Mouse (Mus musculus) limb, embryonic 14.5 days (tissue): ENCODE measurements around the gene Atg4c. TPM values are rescaled to one million over a fixed set of nuclear protein-coding genes. Genes with fewer than 3 reads are reported as not detected.

Experiments used
- ATAC-seq: fragments of 200-750 bp; cut with Nextera tagmentation; 2 replicates; pipeline ENCODE4 v1.8.0; 2017; ENCODE audit warnings: low read depth, moderate number of reproducible peaks, moderate TSS enrichment; ENCODE audit not compliant: low FRiP score
- DNase-seq: peaks from one replicate; pipeline ENCODE4 v3.0.0-alpha.2; 2015; ENCODE audit warnings: low spot score
- H3K27ac ChIP-seq: fragments of 300-500 bp; sonication (generic); replicated peaks from 2 replicates; pipeline ENCODE4 v1.5.1; 2014; ENCODE audit warnings: low read depth, mild to moderate bottlenecking, low read length, moderate library complexity, mixed read lengths
- H3K27me3 ChIP-seq: fragments of 300-500 bp; sonication (generic); 2 replicates; pipeline ENCODE4 v1.6.1; 2014; ENCODE audit warnings: low read length, mixed read lengths; ENCODE audit not compliant: control insufficient read depth, insufficient read depth
- H3K36me3 ChIP-seq: fragments of 300-500 bp; sonication (generic); 2 replicates; pipeline ENCODE4 v1.6.1; 2014; ENCODE audit warnings: mild to moderate bottlenecking, low read length, moderate library complexity, mixed read lengths; ENCODE audit not compliant: control insufficient read depth, insufficient read depth
- H3K4me1 ChIP-seq: fragments of 300-500 bp; sonication (generic); 2 replicates; pipeline ENCODE4 v1.6.1; 2014; ENCODE audit warnings: antibody characterized with exemption, low read length, mixed read lengths; ENCODE audit not compliant: control insufficient read depth, insufficient read depth
- H3K4me2 ChIP-seq: fragments of 300-500 bp; sonication (generic); replicated peaks from 2 replicates; pipeline ENCODE4 v1.6.1; 2014; ENCODE audit warnings: low read depth, mild to moderate bottlenecking, low read length, moderate library complexity; ENCODE audit not compliant: severe bottlenecking
- H3K4me3 ChIP-seq: fragments of 300-500 bp; sonication (generic); replicated peaks from 2 replicates; pipeline ENCODE4 v1.5.1; 2014; ENCODE audit warnings: low read length
- H3K9ac ChIP-seq: fragments of 300-500 bp; sonication (generic); 2 replicates; pipeline ENCODE4 v1.6.1; 2014; ENCODE audit warnings: mild to moderate bottlenecking, low read depth, low read length, moderate library complexity; ENCODE audit not compliant: severe bottlenecking
- H3K9me3 ChIP-seq: fragments of 300-500 bp; sonication (generic); 2 replicates; pipeline ENCODE4 v1.6.1; 2016; ENCODE audit warnings: low read length; ENCODE audit not compliant: control insufficient read depth
- POLR2A ChIP-seq: fragments of 200-500 bp; IDR thresholded peaks from 2 replicates; pipeline ENCODE4 v1.8.0; 2012; ENCODE audit warnings: inconsistent platforms, mild to moderate bottlenecking, moderate library complexity, borderline replicate concordance; ENCODE audit not compliant: insufficient read depth, insufficient read length; ENCODE audit errors: extremely low read depth
- WGBS: fragments of 180-500 bp; shearing (Covaris S2); extraction: QIAGEN DNeasy Blood & Tissue Kit; methylation state at CpG from one replicate; pipeline ENCODE4 v1.1.7; 2014; 5-methylcytosine and 5-hydroxymethylcytosine counted together
- polyA plus RNA-seq, 2 experiments: library from polyadenylated mRNA; depleted of rRNA in 1 of 2; stranded (reverse) in 1 of 2; unstranded in 1 of 2; fragments of >200 nt; fragmentation: Nextera tagmentation in 1 of 2; extraction: Ambion mirVana in 1 of 2; gene quantifications; 2 replicates each; pipeline versions ENCODE4 v1.2.1 to v1.2.3; 2012 to 2014

The Atg4c gene
- polyA plus RNA-seq, 2 experiments: 11.8 to 13.7 TPM

DNA sequence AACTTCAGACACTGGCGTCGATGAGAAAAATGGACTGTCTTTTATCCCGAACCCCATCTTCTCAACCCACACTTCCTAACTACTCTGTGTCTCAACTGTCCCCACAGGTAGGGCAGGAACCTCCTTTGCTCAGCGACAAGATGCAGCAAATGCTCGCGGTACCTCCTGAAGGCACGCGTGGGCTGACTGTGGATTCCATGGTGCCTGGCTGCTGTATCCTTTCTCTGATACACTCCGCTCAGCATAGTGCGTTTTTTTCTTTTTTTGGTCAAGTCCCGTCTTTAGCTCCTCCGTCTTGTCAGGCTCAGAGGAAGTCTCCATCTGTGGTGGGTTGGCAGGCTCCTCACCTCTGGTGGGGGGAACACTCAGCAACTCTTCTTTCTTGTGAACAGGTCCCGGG is 111.1 kb downstream of the Atg4c start:
- peaks cover 5% of the 10 kb centered on the region; the same call in 1 of the 2 replicates for H3K9me3 ChIP-seq
- 88% methylated on average over 13 of the region's 13 CpGs for WGBS
- H3K4me2 ChIP-seq: no peak overlapping the region
- no peak overlapping the region for H3K4me3 ChIP-seq
- H3K36me3 ChIP-seq: no peaks in the 10 kb centered on the region
- DNase-seq (no peak), ATAC-seq (no peak)
- TF ChIP-seq POLR2A: no peak
- no peaks in the 10 kb centered on the region for H3K27me3 ChIP-seq
- H3K27ac ChIP-seq: 0 out of 2 replicates have a peak overlapping the region, but pooled peaks have one; percentile 8
- no peak overlapping the region for H3K9ac ChIP-seq
- H3K4me1 ChIP-seq: peaks cover 4% of the 10 kb centered on the region

Other genes starting within 250 kb of the Atg4c start
- 0.04 TPM in 1 of 2 replicates, not detected in the other for gene Angptl3, start 163.0 kb upstream of the Atg4c start, polyA plus RNA-seq (2012; rRNA removed)
- 0.75 and 0.98 TPM in 2 replicates for gene Angptl3, start 163.0 kb upstream of the Atg4c start, polyA plus RNA-seq (2014; fragmentation: Nextera tagmentation; extraction: Ambion mirVana)
- gene Dock7, start 73.0 kb upstream of the Atg4c start, polyA plus RNA-seq (2012; rRNA removed): 120 and 154 TPM in 2 replicates
- gene Dock7, start 73.0 kb upstream of the Atg4c start, polyA plus RNA-seq (2014; fragmentation: Nextera tagmentation; extraction: Ambion mirVana): 73.2 and 75.0 TPM in 2 replicates
- gene Gm12689, start 102.0 kb downstream of the Atg4c start, polyA plus RNA-seq (2012; rRNA removed): 1.1 TPM in 2 replicates
- 0.36 and 0.43 TPM in 2 replicates for gene Gm12689, start 102.0 kb downstream of the Atg4c start, polyA plus RNA-seq (2014; fragmentation: Nextera tagmentation; extraction: Ambion mirVana)